Mouse (Mus musculus): Measurements from ENCODE around the gene Clybl. TPM values are rescaled to one million over a fixed set of nuclear protein-coding genes. Genes with fewer than 3 reads are reported as not detected.

Gene Clybl
- polyA plus RNA-seq, 1 experiment from 2014 or later = 18.9 TPM

DNA sequence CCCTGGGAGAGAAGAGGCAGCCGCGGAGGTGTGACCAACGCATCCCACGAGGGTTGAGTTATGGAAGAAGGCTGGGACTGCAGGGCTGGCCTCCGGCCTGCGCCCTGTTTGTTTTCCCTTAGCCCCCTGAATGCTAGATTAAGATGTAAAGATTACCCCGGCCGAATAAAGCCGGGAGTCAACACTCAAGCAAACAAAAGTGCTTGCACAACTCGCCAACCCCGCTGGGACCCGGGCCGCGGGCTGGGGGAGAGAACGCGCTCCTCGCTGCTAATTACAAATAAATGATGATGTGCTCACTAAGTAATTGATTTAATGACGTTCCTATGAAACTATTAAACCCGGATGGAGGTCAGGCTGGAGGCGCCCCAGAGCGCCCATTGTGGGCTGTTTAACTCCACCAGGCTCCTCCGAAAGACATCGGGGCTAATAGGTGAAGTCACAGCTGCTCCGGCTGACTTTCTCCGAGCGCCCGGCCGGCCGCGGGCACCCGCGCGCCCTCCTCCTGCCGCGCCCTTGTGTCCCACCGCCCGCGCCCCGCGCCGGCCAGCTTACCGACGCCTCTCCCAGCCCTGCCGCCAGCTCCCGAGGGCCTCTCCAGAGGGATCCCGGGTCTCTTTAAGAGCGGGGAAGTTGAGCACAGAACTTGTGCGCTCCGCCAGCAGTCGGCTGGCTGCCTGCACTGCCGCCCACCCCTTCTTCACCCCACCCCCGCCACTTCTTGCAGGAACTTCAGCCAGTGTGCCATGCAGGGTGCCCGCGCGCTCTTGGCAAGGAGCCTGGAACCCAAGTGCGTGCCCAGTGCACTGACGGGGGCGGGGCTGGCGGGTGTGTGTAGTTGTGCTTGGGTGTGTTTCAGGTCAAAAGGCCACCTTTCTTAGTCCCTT, 269.2 kb downstream of the Clybl start, which contains the start of gene Gm5089:
Gm5089 (minus strand) TSS at position 620 of the 887 bp plus-strand sequence.
- Histone ChIP-seq H3K4me1 (ENCODE audit: control insufficient read depth, insufficient read depth, low read length) (peaks cover 44% of the 10 kb centered on the region), H3K9me3 (replicated peaks; ENCODE audit: control insufficient read depth, low read length) (no peaks in the 10 kb centered on the region), H3K27ac (ENCODE audit: low read depth, low read length) (peak within 1 kb of the TSS; percentile 86), H3K36me3 (ENCODE audit: control insufficient read depth, insufficient read depth, low read length) (no peaks in the 10 kb centered on the region), H3K4me3 (ENCODE audit: low read depth, low read length) (peak within 1 kb of the TSS; percentile 39), H3K9ac (ENCODE audit: low read length) (peak within 1 kb of the TSS; percentile 67), H3K4me2 (ENCODE audit: low read length) (peak within 1 kb of the TSS; percentile 73), H3K27me3 (replicated peaks; ENCODE audit: control insufficient read depth, insufficient read depth, low read length) (peaks cover 38% of the 10 kb centered on the region)
- WGBS = under 1% methylated on average over 55 of the region's 59 CpGs
- peak; percentile 52 for ATAC-seq
- DNase-seq (ENCODE audit: low spot score) = peak; percentile 71

DNA sequence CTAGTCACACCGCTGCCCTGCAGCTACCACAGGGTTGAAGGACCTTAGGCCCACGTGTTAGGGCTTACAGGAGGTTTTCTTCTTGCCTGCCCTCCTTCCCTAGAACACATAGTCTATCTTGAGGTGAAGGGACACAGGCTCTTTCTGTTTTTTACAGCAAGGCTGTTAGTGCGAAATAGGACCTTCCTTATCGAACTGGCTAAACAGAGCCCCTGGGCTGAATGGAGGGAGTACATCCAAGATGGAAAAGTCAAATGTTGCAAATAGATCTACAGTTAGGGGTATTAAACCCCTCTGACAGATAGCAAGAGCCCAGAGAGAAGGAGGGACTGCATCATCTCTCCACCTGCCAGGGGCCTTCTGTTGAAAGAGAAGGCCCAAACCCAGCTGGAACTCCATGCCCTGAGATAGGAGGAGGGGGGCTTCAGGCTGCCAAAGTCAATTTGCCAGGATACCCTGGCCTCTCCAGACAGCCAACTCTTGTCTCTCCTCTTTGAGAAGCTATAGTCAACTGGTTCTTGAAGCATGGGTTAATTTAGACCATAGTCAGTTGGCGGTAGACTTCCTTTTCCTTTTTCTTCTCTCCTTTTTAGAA, 270.1 kb downstream of the Clybl start:
- Histone ChIP-seq H3K27me3 (replicated peaks; ENCODE audit: control insufficient read depth, insufficient read depth, low read length) (peaks cover 38% of the 10 kb centered on the region), H3K36me3 (ENCODE audit: control insufficient read depth, insufficient read depth, low read length) (no peaks in the 10 kb centered on the region), H3K4me2 (ENCODE audit: low read length) (peak overlapping the region; percentile 73), H3K4me1 (ENCODE audit: control insufficient read depth, insufficient read depth, low read length) (peaks cover 44% of the 10 kb centered on the region), H3K9ac (ENCODE audit: low read length) (no peak overlapping the region), H3K27ac (ENCODE audit: low read depth, low read length) (peak overlapping the region; percentile 86; the same call in 1 of the 2 replicates), H3K4me3 (ENCODE audit: low read depth, low read length) (0 out of 2 replicates have a peak overlapping the region, but pooled peaks have one; percentile 39), H3K9me3 (replicated peaks; ENCODE audit: control insufficient read depth, low read length) (no peaks in the 10 kb centered on the region)
- no peak for ATAC-seq
- no peak for DNase-seq (ENCODE audit: low spot score)
- 53% methylated on average over 5 of the region's 5 CpGs for WGBS

Other genes with a start within 250 kb of the Clybl start
- gene Gpr183, start 216.5 kb upstream of the Clybl start, polyA plus RNA-seq (2014; fragmentation: Nextera tagmentation; extraction: Ambion mirVana) = 0.74 and 1.1 TPM in 2 replicates
- gene Timm8a2, start 147.0 kb upstream of the Clybl start, polyA plus RNA-seq (2014; fragmentation: Nextera tagmentation; extraction: Ambion mirVana) = not detected in 2 replicates
- gene Tm9sf2, start 74.7 kb upstream of the Clybl start, polyA plus RNA-seq (2014; fragmentation: Nextera tagmentation; extraction: Ambion mirVana) = 110 and 122 TPM in 2 replicates